Mouse (Mus musculus) liver, adult 2 months (tissue): ENCODE measurements at regions not wholly inside any gene's neighbourhood (a gene's known extent, or its start where the extent isn't known, plus 50 kb on each side); places are given as distances from the start of the nearest gene placed in this dataset.

Source experiments
- CTCF ChIP-seq: fragments of 200-500 bp; IDR thresholded peaks from 2 replicates; pipeline ENCODE4 v1.5.1; 2011; ENCODE audit warnings: low read depth, low read length, control low read depth
- POLR2A ChIP-seq: fragments of 200-500 bp; IDR thresholded peaks from 2 replicates; pipeline ENCODE4 v1.6.1; 2011; ENCODE audit warnings: low read length, control low read depth; ENCODE audit not compliant: insufficient read depth; ENCODE audit errors: extremely low read depth

GRCm38 (mm10) chr15:60641770-60642169, 211.8 kb downstream of the Fam84b start:
- no peak for TF ChIP-seq CTCF
- no peak for TF ChIP-seq POLR2A
